Mouse (Mus musculus) lung, postnatal 0 days (tissue): ENCODE results near the gene Snrnp25.

Source experiments
- CTCF ChIP-seq: IDR thresholded peaks from 2 replicates; pipeline ENCODE4 v1.5.1; 2016; ENCODE audit warnings: antibody characterized with exemption, mild to moderate bottlenecking
- EP300 ChIP-seq: IDR thresholded peaks from 2 replicates; pipeline ENCODE4 v1.6.1; 2016; ENCODE audit warnings: antibody characterized with exemption, mild to moderate bottlenecking, control low read depth

- TF ChIP-seq CTCF (no peak), EP300 (no peak)
These were observed 22.3 kb downstream of the Snrnp25 start for GRCm38 (mm10) chr11:32227555-32227954.
